Mouse (Mus musculus) adrenal gland, adult 2 months (tissue): ENCODE measurements around the gene Il2ra. TPM values are rescaled to one million over a fixed set of nuclear protein-coding genes. Genes with fewer than 3 reads are reported as not detected.
A peak's percentile ranks its signal among the peaks of the same experiment; 100 is the strongest.

ENCODE experiments used
- DNase-seq: peaks from one replicate; pipeline ENCODE4 v3.0.0; 2021
- polyA plus RNA-seq: library from polyadenylated mRNA; depleted of rRNA; stranded (reverse); fragments of >200 nt; gene quantifications from 2 replicates; pipeline ENCODE4 v1.2.3, GENCODE M21; 2012
- total RNA-seq, 2 experiments: library from RNA; stranded (reverse); gene quantifications; 2 replicates each; pipeline ENCODE4 v1.2.3; 2021

Gene Il2ra
- total and polyA plus RNA-seq, 3 experiments = 0.29 to 0.41 TPM; not detected in 1

DNA sequence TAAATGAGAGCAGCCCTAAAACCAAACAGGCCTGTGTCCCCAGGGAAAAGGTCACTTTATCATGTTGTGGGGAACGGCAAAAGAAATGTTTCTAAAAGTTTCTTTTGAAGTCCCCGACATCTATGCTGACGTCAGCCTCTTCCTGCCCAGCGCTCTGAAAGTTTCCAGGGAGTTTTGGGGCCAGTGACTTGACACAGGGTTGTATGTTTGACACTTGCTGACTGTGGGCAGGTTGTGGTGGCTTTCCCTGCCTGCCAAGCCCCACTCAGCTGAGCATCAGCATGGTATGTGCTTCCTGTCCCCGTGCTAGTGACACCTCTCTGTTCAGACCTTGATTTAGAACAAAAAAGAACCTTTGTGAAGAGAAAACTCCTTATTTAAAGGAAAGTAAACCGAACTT is 10.7 kb downstream of the Il2ra start:
- DNase-seq = peak; percentile 33

GRCm38 (mm10) chr2:11653780-11654179 is 11.2 kb downstream of the Il2ra start:
- DNase-seq = peak; percentile 4

- peak; percentile 6 for DNase-seq
Observed at GRCm38 (mm10) chr2:11654990-11655931, 12.7 kb downstream of the Il2ra start.

GRCm38 (mm10) chr2:11657581-11657980 is 15.0 kb downstream of the Il2ra start:
- DNase-seq = no peak

DNA sequence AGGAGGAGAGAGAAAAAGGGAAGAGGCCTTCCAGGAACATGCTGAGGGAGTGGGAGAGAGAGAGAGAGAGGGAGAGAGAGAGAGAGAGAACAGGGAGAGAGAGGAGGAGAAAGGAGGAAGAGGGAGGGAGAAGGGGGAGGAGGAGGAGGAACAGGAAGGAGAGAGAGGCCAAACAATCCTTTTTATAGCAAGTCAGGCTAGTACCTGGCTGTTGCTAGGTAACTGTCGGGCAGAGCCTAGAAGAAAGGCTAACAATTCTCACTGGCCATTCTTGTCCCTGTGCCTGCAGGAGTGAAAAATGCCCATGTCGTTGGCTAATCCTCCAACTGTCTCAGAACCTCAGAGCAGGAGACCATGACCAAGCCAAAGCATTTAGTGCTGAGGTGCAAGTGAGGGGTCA is 16.7 kb downstream of the Il2ra start:
- no peak for DNase-seq

- no peak for DNase-seq
Observed at GRCm38 (mm10) chr2:11662143-11662906, 19.7 kb downstream of the Il2ra start.

GRCm38 (mm10) chr2:11662907-11663230 is 20.3 kb downstream of the Il2ra start:
- DNase-seq = no peak

- peak; percentile 83 for DNase-seq
Observed at GRCm38 (mm10) chr2:11663961-11664360, 21.4 kb downstream of the Il2ra start.

DNA sequence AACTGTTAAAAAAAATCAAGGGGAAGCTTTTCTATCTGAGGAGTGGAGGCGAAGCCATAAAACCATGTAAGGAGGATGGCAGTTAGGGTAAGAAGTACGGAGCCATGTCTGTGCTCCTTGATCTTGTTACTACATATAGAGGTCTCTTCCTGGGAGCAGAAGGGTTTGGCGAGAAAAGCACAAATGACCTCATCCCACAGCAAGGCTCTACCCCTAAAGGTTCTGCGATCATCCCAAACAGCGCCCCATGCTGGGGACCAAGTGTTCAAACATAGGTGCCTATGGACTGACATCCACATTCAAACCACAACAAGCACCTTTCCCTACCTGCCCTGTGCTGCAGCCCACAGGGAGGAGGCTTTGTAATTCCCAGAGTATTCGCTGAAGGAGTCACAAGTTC is 21.8 kb downstream of the Il2ra start:
- DNase-seq = peak; percentile 34

- DNase-seq = no peak
Observed at GRCm38 (mm10) chr2:11664806-11665205, 22.2 kb downstream of the Il2ra start.

DNA sequence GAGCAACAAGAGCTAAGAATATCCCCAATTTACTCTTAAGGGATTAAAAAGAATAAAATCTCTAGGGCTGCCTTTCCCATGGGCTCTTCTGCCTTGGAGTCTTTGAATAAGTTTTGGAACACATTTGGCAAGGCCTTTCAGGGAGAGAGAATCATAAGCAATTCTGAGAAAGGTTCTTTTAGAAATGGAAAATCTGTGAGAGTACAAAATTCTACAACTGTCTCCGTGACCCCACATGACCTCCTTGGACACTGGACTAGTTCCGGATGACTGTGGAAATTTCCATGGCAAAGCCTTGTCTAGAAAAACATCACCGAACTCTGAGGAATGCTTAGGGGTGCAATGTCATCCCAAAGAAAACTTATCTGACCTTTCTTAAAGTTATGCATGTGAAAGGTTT is 22.7 kb downstream of the Il2ra start:
- peak; percentile 26 for DNase-seq

DNA sequence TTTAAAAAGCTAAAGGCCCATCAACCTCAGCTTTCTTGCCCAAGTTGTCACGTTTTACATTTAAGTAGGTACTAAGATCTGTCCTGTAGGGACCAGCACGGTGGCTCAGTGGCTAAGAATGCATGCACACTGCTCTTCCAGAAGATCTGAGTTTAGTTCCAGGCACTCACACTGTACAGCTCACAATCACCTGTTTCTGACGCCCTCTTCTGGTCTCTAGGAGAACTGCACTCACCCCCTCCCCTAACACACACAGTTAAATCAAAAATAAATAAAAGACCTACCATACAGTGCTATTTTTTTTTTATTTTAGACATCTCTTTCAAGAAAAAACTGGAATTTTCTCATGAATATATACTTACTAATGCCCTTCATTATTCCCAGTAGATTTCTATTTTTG is 29.5 kb downstream of the Il2ra start:
- DNase-seq = no peak

GRCm38 (mm10) chr2:11679626-11680025 is 37.0 kb downstream of the Il2ra start:
- no peak for DNase-seq

- no peak for DNase-seq
Observed at GRCm38 (mm10) chr2:11682712-11683111, 40.1 kb downstream of the Il2ra start.

GRCm38 (mm10) chr2:11686512-11686911 is 43.9 kb downstream of the Il2ra start:
- DNase-seq = no peak

DNA sequence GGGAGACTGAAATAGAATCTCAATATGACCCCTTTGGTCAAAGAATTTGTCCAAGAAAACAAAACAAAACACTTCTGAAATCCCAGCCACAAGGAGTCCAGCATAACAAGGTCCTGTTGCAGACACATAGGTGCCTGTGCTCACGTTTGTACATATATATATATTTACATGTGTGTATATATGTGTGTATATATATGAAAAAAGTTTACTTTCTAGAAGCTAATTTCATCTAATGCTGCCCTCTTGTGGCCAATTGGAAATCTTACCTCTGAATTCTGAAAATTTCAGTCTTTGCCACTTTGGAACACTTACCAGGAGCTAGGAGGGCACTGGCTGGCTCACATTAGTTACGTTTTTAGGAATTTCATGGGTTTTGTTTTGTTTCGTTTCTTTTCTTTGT is 44.8 kb downstream of the Il2ra start:
- DNase-seq = no peak

DNA sequence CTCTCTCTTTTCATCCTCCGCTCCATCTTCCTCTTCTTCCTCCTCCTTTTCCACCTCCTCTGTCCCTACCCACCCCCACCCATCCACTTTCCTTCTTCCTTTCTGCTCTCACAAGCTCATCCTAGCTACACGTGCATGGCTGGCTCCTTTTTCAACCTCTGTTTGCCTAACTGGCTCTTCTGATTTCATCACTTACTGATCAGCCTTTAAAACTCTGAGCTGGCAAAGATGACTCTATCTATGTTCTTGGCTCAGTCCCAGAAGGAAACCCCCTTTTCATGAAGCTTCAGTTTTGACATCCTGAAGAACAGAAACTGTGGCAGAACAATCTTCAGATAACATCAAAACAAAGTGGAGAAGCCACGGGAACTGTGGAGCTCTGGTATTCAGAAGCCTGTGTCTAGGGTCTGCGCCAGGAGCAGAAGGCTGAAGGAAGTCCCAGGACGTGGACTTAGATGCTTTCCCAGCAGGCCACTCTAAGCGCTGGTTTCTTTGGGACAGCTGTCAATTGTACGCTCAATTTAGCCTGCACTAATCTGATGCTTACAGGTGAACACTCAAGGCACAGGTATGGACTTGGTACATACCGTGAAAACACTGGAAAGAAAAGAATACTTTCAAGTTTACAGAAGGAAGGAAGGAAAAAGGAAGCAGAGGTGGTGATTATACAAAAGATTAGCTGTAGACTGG is 47.7 kb downstream of the Il2ra start:
- no peak for DNase-seq

- DNase-seq = peak; percentile 46
Observed at GRCm38 (mm10) chr2:11693352-11693751, 50.7 kb downstream of the Il2ra start.

DNA sequence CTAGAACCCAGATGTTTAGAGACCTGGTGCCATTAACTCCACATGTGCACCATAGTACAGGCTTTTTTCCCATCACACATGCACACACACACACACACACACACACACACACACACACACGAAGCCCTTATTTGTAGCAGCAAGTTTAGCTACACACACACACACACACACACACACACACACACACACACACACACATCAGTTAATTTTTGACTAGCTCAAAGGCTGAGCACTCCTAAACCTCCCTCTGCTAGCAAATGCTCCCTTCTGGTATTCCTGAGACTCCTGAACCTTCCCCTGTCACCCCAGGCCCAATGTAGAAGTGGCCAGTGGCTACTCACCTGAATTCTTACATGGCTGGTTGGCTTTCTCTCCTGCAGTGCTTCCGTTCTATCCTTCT is 51.5 kb downstream of the Il2ra start:
- DNase-seq = no peak

DNA sequence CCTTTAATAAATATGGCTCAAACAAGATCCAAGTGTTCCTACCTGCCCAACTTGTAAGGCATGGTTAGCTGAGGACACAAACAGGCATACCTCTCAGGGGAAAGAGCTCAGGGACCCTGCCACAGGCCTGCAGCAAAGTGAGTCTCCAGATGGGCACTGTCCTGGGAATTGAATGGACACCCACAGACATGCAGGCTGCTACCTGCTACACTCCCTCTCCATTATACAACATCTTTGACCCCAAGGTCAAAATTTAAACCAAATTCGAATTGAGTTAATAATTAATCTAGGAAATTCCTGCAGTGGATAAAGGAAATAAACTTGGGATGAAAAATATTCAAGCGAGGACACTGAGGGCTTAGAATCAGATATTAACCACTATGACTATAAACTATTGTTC is 53.3 kb downstream of the Il2ra start:
- no peak for DNase-seq

DNA sequence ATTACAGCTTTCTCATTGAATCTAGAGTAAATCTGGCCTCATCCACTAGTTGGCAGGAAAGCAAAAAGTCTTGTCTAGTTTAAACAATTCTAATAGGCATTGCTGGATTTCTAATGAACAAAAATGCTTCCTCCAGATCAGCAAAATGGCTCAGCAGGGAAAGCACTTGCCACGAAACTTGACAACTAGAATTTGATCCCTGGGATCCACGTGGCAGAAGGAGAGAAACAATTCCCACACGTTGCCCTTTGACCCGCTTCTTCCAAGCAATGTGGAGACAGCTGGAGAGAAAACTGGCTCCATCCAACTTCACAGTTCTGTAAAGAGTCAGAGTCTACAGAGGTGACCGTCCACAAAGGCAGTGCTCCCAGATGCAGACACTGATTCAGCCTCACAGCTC is 56.4 kb downstream of the Il2ra start:
- DNase-seq = no peak

DNA sequence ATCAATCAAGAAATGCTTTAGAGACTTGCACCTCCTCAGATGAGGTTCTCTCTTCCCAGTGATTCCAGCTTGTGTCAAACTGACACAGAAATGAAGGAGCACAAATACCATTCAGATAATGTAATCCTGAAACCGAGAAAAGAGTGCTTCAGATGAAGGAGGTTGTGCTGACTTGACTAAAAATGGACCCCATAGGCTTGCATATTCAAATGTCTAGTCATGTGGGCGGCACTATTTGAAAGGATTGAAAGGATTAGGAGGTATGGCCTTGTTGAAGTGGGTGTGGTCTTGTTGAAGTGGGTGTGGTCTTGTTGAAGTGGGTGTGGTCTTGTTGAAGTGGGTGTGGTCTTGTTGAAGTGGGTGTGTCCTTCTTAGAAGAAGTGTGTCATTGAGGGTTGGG is 57.3 kb downstream of the Il2ra start:
- no peak for DNase-seq
